Mouse (Mus musculus): Measurements from ENCODE around the gene Irx4.

DNA sequence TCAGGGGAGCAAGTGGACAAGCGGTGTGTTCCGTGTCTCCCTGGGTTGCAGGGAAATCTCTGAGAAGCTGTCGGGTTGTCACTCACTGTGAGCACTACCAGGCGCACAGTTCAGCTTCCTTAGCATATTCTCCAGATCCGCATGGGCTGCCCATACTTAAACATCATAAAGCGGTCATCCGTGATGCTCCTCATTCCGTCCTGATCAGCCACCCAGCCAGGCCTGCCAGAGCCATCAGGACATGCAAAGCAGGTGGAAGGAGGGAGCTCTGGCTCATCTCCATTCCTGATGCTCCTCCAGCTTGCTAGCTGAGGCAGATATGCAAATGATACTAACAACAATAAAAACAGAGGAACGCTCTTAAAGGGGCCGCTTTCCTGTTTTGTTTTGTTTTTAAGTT is 46.0 kb upstream of the Irx4 start:
- TF ChIP-seq CTCF (IDR thresholded peaks at IDR 0.05; ENCODE audit: low read depth) (no peak), EP300 (IDR thresholded peaks at IDR 0.05; ENCODE audit: low read depth) (no peak)

Data from liver, postnatal 0 days (tissue).